Mouse (Mus musculus) hindlimb bud, embryonic 11.5 days (tissue): ENCODE data around the gene Dmxl2.

ENCODE experiments used
- DNase-seq: peaks from one replicate; pipeline ENCODE4 v3.0.0-alpha.2; 2012; ENCODE audit warnings: low read depth, low spot score; ENCODE audit errors: extremely low spot score

Gene Dmxl2

GRCm38 (mm10) chr9:54500832-54501452 is 484 bp downstream of the Dmxl2 start:
- DNase-seq = no peak

GRCm38 (mm10) chr9:54499791-54500190 is 1.6 kb downstream of the Dmxl2 start:
- DNase-seq = no peak

- no peak for DNase-seq
Observed at GRCm38 (mm10) chr9:54499291-54499690, 2.1 kb downstream of the Dmxl2 start.

- DNase-seq = no peak
Observed at GRCm38 (mm10) chr9:54490431-54490830, 11.0 kb downstream of the Dmxl2 start.

- DNase-seq = no peak
Observed at GRCm38 (mm10) chr9:54489599-54489998, 11.8 kb downstream of the Dmxl2 start.

GRCm38 (mm10) chr9:54484927-54485326 is 16.5 kb downstream of the Dmxl2 start:
- no peak for DNase-seq

GRCm38 (mm10) chr9:54483215-54483614 is 18.2 kb downstream of the Dmxl2 start:
- DNase-seq = no peak

- DNase-seq = no peak
Observed at GRCm38 (mm10) chr9:54482763-54483162, 18.7 kb downstream of the Dmxl2 start.

GRCm38 (mm10) chr9:54479054-54479453 is 22.4 kb downstream of the Dmxl2 start:
- DNase-seq = no peak

GRCm38 (mm10) chr9:54478117-54478516 is 23.3 kb downstream of the Dmxl2 start:
- no peak for DNase-seq

- DNase-seq = no peak
Observed at GRCm38 (mm10) chr9:54474546-54474945, 26.9 kb downstream of the Dmxl2 start.

GRCm38 (mm10) chr9:54474031-54474430 is 27.4 kb downstream of the Dmxl2 start:
- no peak for DNase-seq

- DNase-seq = no peak
Observed at GRCm38 (mm10) chr9:54472784-54473183, 28.6 kb downstream of the Dmxl2 start.

- DNase-seq = no peak
Observed at GRCm38 (mm10) chr9:54469339-54469738, 32.1 kb downstream of the Dmxl2 start.

GRCm38 (mm10) chr9:54467433-54467933 is 33.9 kb downstream of the Dmxl2 start:
- DNase-seq = no peak

- DNase-seq = no peak
Observed at GRCm38 (mm10) chr9:54463483-54464054, 37.9 kb downstream of the Dmxl2 start.

- DNase-seq = no peak
Observed at GRCm38 (mm10) chr9:54439015-54439414, 62.4 kb downstream of the Dmxl2 start.

GRCm38 (mm10) chr9:54438246-54438645 is 63.2 kb downstream of the Dmxl2 start:
- peak; percentile 22 for DNase-seq

- no peak for DNase-seq
Observed at GRCm38 (mm10) chr9:54416238-54416637, 85.2 kb downstream of the Dmxl2 start.

- no peak for DNase-seq
Observed at GRCm38 (mm10) chr9:54356756-54357155, 144.7 kb downstream of the Dmxl2 start.

GRCm38 (mm10) chr9:54342026-54342425 is 159.4 kb downstream of the Dmxl2 start:
- DNase-seq = no peak

GRCm38 (mm10) chr9:54336532-54337144 is 164.8 kb downstream of the Dmxl2 start:
- DNase-seq = peak; percentile 77
